Mouse (Mus musculus) Patski (cell line): ENCODE measurements around the gene Cox5b. TPM values are rescaled to one million over a fixed set of nuclear protein-coding genes. Genes with fewer than 3 reads are reported as not detected.
"Not testable (repeated sequence)": the region's sequence is repeated elsewhere in the genome, so short reads cannot be mapped to it uniquely, and the experiment has no call there.

Experiments used
- ATAC-seq: fragments of 100-300 bp; one replicate; pipeline ENCODE4 v1.8.0; 2021
- CTCF ChIA-PET: fragments of 350-600 bp; sonication (Branson Sonifier 250); formaldehyde crosslinking; loops from one replicate; lab custom pipeline; 2022; ENCODE audit warnings: inconsistent platforms; lab: Charles Lee
- POLR2A ChIA-PET: fragments of 350-600 bp; sonication (Branson Sonifier 250); formaldehyde crosslinking; loops from one replicate; lab custom pipeline; 2022; ENCODE audit warnings: antibody characterized with exemption, inconsistent platforms; lab: Charles Lee
- DNase-seq: peaks from one replicate; pipeline ENCODE4 v3.0.0-alpha.2; 2011; ENCODE audit warnings: low read depth, low spot score
- H3K27me3 ChIP-seq: fragments of 371-371 bp; one replicate; pipeline ENCODE4 v1.5.1; 2021
- CTCF ChIP-seq: fragments of 100-300 bp; IDR thresholded peaks from one replicate; pipeline ENCODE4 v1.5.1; 2021
- in situ Hi-C: fragments of 300-500 bp; cut with MboI; formaldehyde crosslinking; loops from 3 replicates; pipeline ENCODE4 v1.11.1; 2018; ENCODE audit warnings: low pct_unique_long_range_greater_than_20kb, mixed read lengths
- polyA plus RNA-seq: library from polyadenylated mRNA; unstranded; gene quantifications from one replicate; pipeline ENCODE4 v1.2.3, GENCODE M21; 2021

Cox5b gene
- polyA plus RNA-seq, 1 experiment from 2014 or later = 483 TPM

- in situ Hi-C loops = no loop called here
- ChIA-PET CTCF (interaction anchor here (1.3 kb wide), 1 partner anchor 117 kb away, joined by 5 read pairs; the partner anchor contains the start of gene Ankrd39), POLR2A (interaction anchor here (0.6 to 1.9 kb wide), 3 partner anchors 106 to 1348 kb away, joined by 3 to 9 read pairs (median 5); partner anchors contain the start of gene Sema4c)
- ATAC-seq = no peak
- no peak for DNase-seq
- TF ChIP-seq CTCF = peak; percentile 27
- H3K27me3 ChIP-seq = no peaks in the 10 kb centered on the region
Observed at GRCm38 (mm10) chr1:36664457-36664856, 26.8 kb upstream of the Cox5b start.

- ChIA-PET POLR2A (no interaction called here), CTCF (interaction anchor here (1.5 kb wide), 1 partner anchor 118 kb away, joined by 4 read pairs; the partner anchor contains the start of gene Ankrd39)
- in situ Hi-C loops = no loop called here
- TF ChIP-seq CTCF = no peak
- no peak for DNase-seq
- no peaks in the 10 kb centered on the region for H3K27me3 ChIP-seq
- ATAC-seq = peak; percentile 26
Observed at GRCm38 (mm10) chr1:36665165-36665723, 26.0 kb upstream of the Cox5b start.

- no peaks in the 10 kb centered on the region for H3K27me3 ChIP-seq
- in situ Hi-C loops = no loop called here
- ChIA-PET CTCF (interaction anchor here (1.5 kb wide), 1 partner anchor 119 kb away, joined by 4 read pairs; the partner anchor contains the start of gene Ankrd39), POLR2A (no interaction called here)
- ATAC-seq (no peak), DNase-seq (no peak)
- TF ChIP-seq CTCF = no peak
Observed at GRCm38 (mm10) chr1:36665934-36666333, 25.3 kb upstream of the Cox5b start.

- CTCF ChIA-PET = interaction anchor here (1.6 to 1.9 kb wide), 2 partner anchors 15 to 121 kb away, joined by 4 to 5 read pairs; partner anchors contain the start of genes Ankrd39 and Fam178b
- POLR2A ChIA-PET, ATAC-seq, DNase-seq, H3K27me3 ChIP-seq, in situ Hi-C loops: not testable (repeated sequence)
Observed at GRCm38 (mm10) chr1:36668007-36668406, 23.2 kb upstream of the Cox5b start.

GRCm38 (mm10) chr1:36670256-36670655, 21.0 kb upstream of the Cox5b start:
- in situ Hi-C loops = no loop called here
- POLR2A ChIA-PET = no interaction called here
- no peaks in the 10 kb centered on the region for H3K27me3 ChIP-seq
- no peak for DNase-seq
- CTCF ChIA-PET = no interaction called here
- no peak for TF ChIP-seq CTCF
- ATAC-seq = no peak

GRCm38 (mm10) chr1:36671260-36671659, 20.0 kb upstream of the Cox5b start:
- in situ Hi-C loops = no loop called here
- DNase-seq (no peak), ATAC-seq (no peak)
- TF ChIP-seq CTCF = no peak
- ChIA-PET CTCF (no interaction called here), POLR2A (no interaction called here)
- no peaks in the 10 kb centered on the region for H3K27me3 ChIP-seq

GRCm38 (mm10) chr1:36672648-36673350, 18.4 kb upstream of the Cox5b start:
- H3K27me3 ChIP-seq = no peaks in the 10 kb centered on the region
- no peak for TF ChIP-seq CTCF
- ChIA-PET POLR2A (no interaction called here), CTCF (interaction anchor here (1.0 kb wide), 1 partner anchor 125 kb away, joined by 3 read pairs; the partner anchor contains the start of gene Ankrd39)
- in situ Hi-C loops = no loop called here
- ATAC-seq = no peak
- no peak for DNase-seq

GRCm38 (mm10) chr1:36674936-36675335, 16.3 kb upstream of the Cox5b start:
- no peak for DNase-seq
- ChIA-PET POLR2A (no interaction called here), CTCF (no interaction called here)
- in situ Hi-C loops = no loop called here
- H3K27me3 ChIP-seq = no peaks in the 10 kb centered on the region
- no peak for TF ChIP-seq CTCF
- no peak for ATAC-seq

GRCm38 (mm10) chr1:36680893-36681292, 10.4 kb upstream of the Cox5b start:
- DNase-seq = no peak
- CTCF ChIA-PET = interaction anchor here (2.9 kb wide), 1 partner anchor 134 kb away, joined by 15 read pairs; the partner anchor contains the start of gene Ankrd39
- no peak for ATAC-seq
- in situ Hi-C loops = no loop called here
- POLR2A ChIA-PET = no interaction called here
- H3K27me3 ChIP-seq = no peaks in the 10 kb centered on the region
- no peak for TF ChIP-seq CTCF

GRCm38 (mm10) chr1:36682620-36683355, 8.5 kb upstream of the Cox5b start, which contains the start of gene Fam178b:
Gene Fam178b, minus strand, starts transcription at chr1:36683183.
- POLR2A ChIA-PET = no interaction called here
- no peak for TF ChIP-seq CTCF
- in situ Hi-C loops = no loop called here
- CTCF ChIA-PET = interaction anchor here (1.3 kb wide), 2 partner anchors 14 to 135 kb away, joined by 4 to 11 read pairs; partner anchors contain the start of gene Ankrd39
- ATAC-seq (no peak), DNase-seq (no peak)
- no peaks in the 10 kb centered on the region for H3K27me3 ChIP-seq
